Mouse (Mus musculus): ENCODE data around the gene Irf2bp1. TPM values are rescaled to one million over a fixed set of nuclear protein-coding genes. Genes with fewer than 3 reads are reported as not detected.

The Irf2bp1 gene
- polyA plus RNA-seq, 1 experiment from 2014 or later = 25.7 TPM

GRCm38 (mm10) chr7:19050172-19050571, 46.3 kb downstream of the Irf2bp1 start:
- H3K27me3 ChIP-seq (replicated peaks; ENCODE audit: low read depth, poor library complexity, severe bottlenecking) = no peaks in the 10 kb centered on the region
- 90% methylated on average over 8 of the region's 8 CpGs for WGBS
- peaks cover 100% of the 10 kb centered on the region for H3K36me3 ChIP-seq (replicated peaks)
- no peak for DNase-seq (ENCODE audit: low spot score)
- H3K9me3 ChIP-seq = no peaks in the 10 kb centered on the region
- no peak overlapping the region for H3K4me3 ChIP-seq
- H3K27ac ChIP-seq (replicated peaks) = no peak overlapping the region
- H3K4me1 ChIP-seq = peaks cover 13% of the 10 kb centered on the region

- Histone ChIP-seq H3K27me3 (replicated peaks; ENCODE audit: low read depth, poor library complexity, severe bottlenecking) (no peaks in the 10 kb centered on the region), H3K9me3 (no peaks in the 10 kb centered on the region), H3K27ac (replicated peaks) (no peak overlapping the region), H3K4me1 (peaks cover 13% of the 10 kb centered on the region), H3K4me3 (no peak overlapping the region), H3K36me3 (replicated peaks) (peaks cover 100% of the 10 kb centered on the region)
- no peak for DNase-seq (ENCODE audit: low spot score)
- 63% methylated on average over 4 of the region's 4 CpGs for WGBS
Measured at GRCm38 (mm10) chr7:19051161-19051560, 47.3 kb downstream of the Irf2bp1 start.

DNA sequence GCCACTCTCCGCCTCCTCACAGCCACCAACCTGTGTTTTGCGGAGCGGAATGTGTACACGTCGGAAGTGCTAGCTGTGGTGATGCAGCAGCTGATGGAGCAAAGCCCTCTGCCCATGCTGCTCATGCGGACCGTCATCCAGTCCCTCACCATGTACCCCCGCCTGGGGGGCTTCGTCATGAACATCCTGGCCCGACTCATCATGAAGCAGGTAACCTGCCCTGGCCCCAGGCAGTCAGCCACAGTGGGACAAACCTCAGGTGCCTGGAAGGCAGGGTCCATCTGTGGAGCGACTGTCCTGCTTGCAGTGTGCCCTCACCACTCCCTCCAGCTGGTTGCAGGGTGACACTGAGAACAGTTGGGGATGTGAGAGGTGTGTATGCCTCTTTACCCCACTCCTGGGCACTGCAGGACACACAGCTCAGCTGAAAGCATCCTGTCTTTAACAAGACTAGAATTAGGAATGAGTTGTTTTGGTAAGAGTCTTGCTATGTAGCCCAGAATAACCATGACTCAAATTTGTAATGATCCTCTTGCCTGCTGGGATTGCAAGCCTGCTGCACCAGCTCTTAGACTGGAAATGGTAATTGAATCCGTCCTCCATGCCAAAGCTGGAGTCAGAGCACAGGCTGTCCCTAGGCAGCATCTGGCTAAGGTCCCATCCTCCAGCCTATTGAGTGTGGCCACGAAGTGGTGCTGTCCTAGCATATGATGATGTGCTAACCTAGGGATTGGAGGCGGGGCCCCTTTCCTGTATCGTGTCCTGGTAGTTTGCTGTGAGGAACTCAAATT, 48.7 kb downstream of the Irf2bp1 start:
- Histone ChIP-seq H3K36me3 (replicated peaks) (peaks cover 93% of the 10 kb centered on the region), H3K9me3 (no peaks in the 10 kb centered on the region), H3K27ac (replicated peaks) (no peak overlapping the region), H3K4me1 (peaks cover 13% of the 10 kb centered on the region), H3K27me3 (replicated peaks; ENCODE audit: low read depth, poor library complexity, severe bottlenecking) (no peaks in the 10 kb centered on the region), H3K4me3 (no peak overlapping the region)
- 91% methylated on average over 15 of the region's 15 CpGs for WGBS
- DNase-seq (ENCODE audit: low spot score) = no peak

- 89% methylated on average over 7 of the region's 7 CpGs for WGBS
- H3K36me3 ChIP-seq (replicated peaks) = peaks cover 87% of the 10 kb centered on the region
- DNase-seq (ENCODE audit: low spot score) = no peak
Measured at GRCm38 (mm10) chr7:19053136-19053532, 49.3 kb downstream of the Irf2bp1 start.

DNA sequence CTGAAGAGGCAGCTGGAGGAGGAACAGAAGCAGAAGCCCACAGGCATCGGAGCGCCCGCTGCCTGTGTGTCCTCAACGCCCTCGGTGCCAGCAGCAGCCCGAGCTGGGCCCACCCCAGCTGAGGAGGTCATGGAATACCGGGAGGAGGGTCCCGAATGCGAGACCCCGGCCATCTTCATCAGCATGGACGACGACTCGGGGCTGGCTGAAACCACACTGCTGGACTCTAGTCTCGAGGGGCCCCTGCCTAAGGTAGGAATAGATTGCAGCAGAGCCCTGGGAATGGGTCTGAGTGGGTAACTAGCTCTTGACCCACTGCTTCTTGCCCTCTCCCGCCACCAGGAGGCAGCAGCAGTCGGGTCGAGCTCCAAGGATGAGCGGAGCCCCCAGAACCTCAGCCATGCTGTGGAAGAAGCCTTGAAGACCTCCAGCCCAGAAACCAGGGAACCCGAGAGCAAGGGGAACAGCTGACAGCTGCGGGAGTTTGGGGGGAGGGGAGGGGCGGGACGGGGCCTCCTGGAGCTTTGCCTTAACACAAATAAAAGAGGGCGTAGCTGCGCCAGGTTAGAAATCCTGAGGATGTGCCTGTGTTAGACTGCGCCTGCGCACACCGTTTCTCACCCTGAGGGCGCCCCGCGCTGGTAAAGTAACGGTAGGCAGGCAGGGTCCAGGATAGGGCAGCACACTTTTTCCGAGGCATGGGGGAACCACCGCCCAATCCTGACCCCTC, 50.4 kb downstream of the Irf2bp1 start, which contains the start of gene Rsph6a:
Gene Rsph6a, plus strand, starts transcription at position 644 of the 730 bp plus-strand sequence.
- WGBS = 29% methylated on average over 33 of the region's 33 CpGs
- DNase-seq (ENCODE audit: low spot score) = peak; percentile 84
- Histone ChIP-seq H3K36me3 (replicated peaks) (peaks cover 76% of the 10 kb centered on the region), H3K27ac (replicated peaks) (peak within 1 kb of the TSS; percentile 8), H3K4me1 (peaks cover 13% of the 10 kb centered on the region), H3K9me3 (no peaks in the 10 kb centered on the region), H3K4me3 (peak within 1 kb of the TSS; percentile 44), H3K27me3 (replicated peaks; ENCODE audit: low read depth, poor library complexity, severe bottlenecking) (no peaks in the 10 kb centered on the region)

More at GRCm38 (mm10) chr7:19053136-19053532, 49.3 kb downstream of the Irf2bp1 start:
- Histone ChIP-seq H3K9me3 (no peaks in the 10 kb centered on the region), H3K4me3 (0 out of 2 replicates have a peak overlapping the region, but pooled peaks have one; percentile 44), H3K27ac (replicated peaks) (no peak overlapping the region), H3K4me1 (peaks cover 13% of the 10 kb centered on the region), H3K27me3 (replicated peaks; ENCODE audit: low read depth, poor library complexity, severe bottlenecking) (no peaks in the 10 kb centered on the region)

DNA sequence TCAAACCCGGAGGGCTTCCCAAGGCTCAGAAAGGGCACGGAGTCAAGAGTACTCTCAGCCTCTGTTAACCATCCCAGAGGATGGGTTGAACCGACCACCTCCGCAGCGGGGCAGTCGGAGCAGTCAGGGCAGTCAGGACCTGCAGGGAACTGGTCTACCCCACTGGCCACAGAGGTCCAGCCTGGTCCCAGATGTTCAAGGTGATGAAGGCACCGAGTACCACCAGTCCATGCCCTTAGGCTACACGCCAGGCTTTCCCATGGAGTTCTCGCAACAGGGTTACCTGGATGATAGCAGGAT, 50.9 kb downstream of the Irf2bp1 start:
- Histone ChIP-seq H3K4me3 (peak overlapping the region; percentile 44; the same call in 1 of the 2 replicates), H3K27ac (replicated peaks) (peak overlapping the region; percentile 8), H3K4me1 (peaks cover 13% of the 10 kb centered on the region), H3K27me3 (replicated peaks; ENCODE audit: low read depth, poor library complexity, severe bottlenecking) (no peaks in the 10 kb centered on the region), H3K36me3 (replicated peaks) (peaks cover 71% of the 10 kb centered on the region), H3K9me3 (no peaks in the 10 kb centered on the region)
- WGBS = 68% methylated on average over 9 of the region's 9 CpGs
- DNase-seq (ENCODE audit: low spot score) = no peak

- H3K4me3 ChIP-seq = no peak overlapping the region
- DNase-seq (ENCODE audit: low spot score) = no peak
- H3K36me3 ChIP-seq (replicated peaks) = peaks cover 67% of the 10 kb centered on the region
- H3K27me3 ChIP-seq (replicated peaks; ENCODE audit: low read depth, poor library complexity, severe bottlenecking) = no peaks in the 10 kb centered on the region
- H3K9me3 ChIP-seq = no peaks in the 10 kb centered on the region
- no peak overlapping the region for H3K27ac ChIP-seq (replicated peaks)
- H3K4me1 ChIP-seq = peaks cover 13% of the 10 kb centered on the region
- WGBS = 91% methylated on average over 8 of the region's 8 CpGs
Measured at GRCm38 (mm10) chr7:19055108-19055507, 51.3 kb downstream of the Irf2bp1 start.

Other genes with a start within 250 kb of the Irf2bp1 start
- gene Psg19, start 205.5 kb upstream of the Irf2bp1 start, polyA plus RNA-seq (2016; fragmentation: Nextera tagmentation; extraction: Ambion mirVana) = not detected in 2 replicates
- gene Psg17, start 182.4 kb upstream of the Irf2bp1 start, polyA plus RNA-seq (2016; fragmentation: Nextera tagmentation; extraction: Ambion mirVana) = 0.11 TPM in 1 of 2 replicates, not detected in the other
- not detected in 2 replicates for gene Mill2, start 164.1 kb upstream of the Irf2bp1 start, polyA plus RNA-seq (2016; fragmentation: Nextera tagmentation; extraction: Ambion mirVana)
- 0.69 and 0.70 TPM in 2 replicates for gene Pglyrp1, start 132.7 kb upstream of the Irf2bp1 start, polyA plus RNA-seq (2016; fragmentation: Nextera tagmentation; extraction: Ambion mirVana)
- 30.9 and 34.8 TPM in 2 replicates for gene Ccdc61, start 93.6 kb upstream of the Irf2bp1 start, polyA plus RNA-seq (2016; fragmentation: Nextera tagmentation; extraction: Ambion mirVana)
- gene Nova2, start 78.2 kb upstream of the Irf2bp1 start, polyA plus RNA-seq (2016; fragmentation: Nextera tagmentation; extraction: Ambion mirVana) = 0.98 and 1.5 TPM in 2 replicates
- gene Nanos2, start 16.6 kb upstream of the Irf2bp1 start, polyA plus RNA-seq (2016; fragmentation: Nextera tagmentation; extraction: Ambion mirVana) = not detected in 2 replicates
- 4.0 and 4.1 TPM in 2 replicates for gene Mypop, start 12.8 kb upstream of the Irf2bp1 start, polyA plus RNA-seq (2016; fragmentation: Nextera tagmentation; extraction: Ambion mirVana)
- not detected in 2 replicates for gene Foxa3, start 19.5 kb downstream of the Irf2bp1 start, polyA plus RNA-seq (2016; fragmentation: Nextera tagmentation; extraction: Ambion mirVana)
- 43.4 and 45.2 TPM in 2 replicates for gene Sympk, start 20.3 kb downstream of the Irf2bp1 start, polyA plus RNA-seq (2016; fragmentation: Nextera tagmentation; extraction: Ambion mirVana)
- not detected in 2 replicates for gene Rsph6a, start 50.6 kb downstream of the Irf2bp1 start, polyA plus RNA-seq (2016; fragmentation: Nextera tagmentation; extraction: Ambion mirVana)
- gene Dmwd, start 72.2 kb downstream of the Irf2bp1 start, polyA plus RNA-seq (2016; fragmentation: Nextera tagmentation; extraction: Ambion mirVana) = 16.8 and 18.0 TPM in 2 replicates
- gene Dmpk, start 79.8 kb downstream of the Irf2bp1 start, polyA plus RNA-seq (2016; fragmentation: Nextera tagmentation; extraction: Ambion mirVana) = 7.0 and 9.1 TPM in 2 replicates
- gene Six5, start 90.5 kb downstream of the Irf2bp1 start, polyA plus RNA-seq (2016; fragmentation: Nextera tagmentation; extraction: Ambion mirVana) = 6.3 and 7.6 TPM in 2 replicates
- gene Gm4969, start 114.3 kb downstream of the Irf2bp1 start, polyA plus RNA-seq (2016; fragmentation: Nextera tagmentation; extraction: Ambion mirVana) = 0.99 and 1.9 TPM in 2 replicates
- gene Fbxo46, start 115.8 kb downstream of the Irf2bp1 start, polyA plus RNA-seq (2016; fragmentation: Nextera tagmentation; extraction: Ambion mirVana) = 15.9 and 18.0 TPM in 2 replicates
- gene Qpctl, start 145.2 kb downstream of the Irf2bp1 start, polyA plus RNA-seq (2016; fragmentation: Nextera tagmentation; extraction: Ambion mirVana) = 14.6 and 15.1 TPM in 2 replicates
- 178 and 189 TPM in 2 replicates for gene Snrpd2, start 145.7 kb downstream of the Irf2bp1 start, polyA plus RNA-seq (2016; fragmentation: Nextera tagmentation; extraction: Ambion mirVana)
- gene Gipr, start 162.1 kb downstream of the Irf2bp1 start, polyA plus RNA-seq (2016; fragmentation: Nextera tagmentation; extraction: Ambion mirVana) = 1.4 and 1.6 TPM in 2 replicates
- 5.2 and 6.2 TPM in 2 replicates for gene Eml2, start 172.4 kb downstream of the Irf2bp1 start, polyA plus RNA-seq (2016; fragmentation: Nextera tagmentation; extraction: Ambion mirVana)
- 1.7 and 2.0 TPM in 2 replicates for gene Gpr4, start 208.5 kb downstream of the Irf2bp1 start, polyA plus RNA-seq (2016; fragmentation: Nextera tagmentation; extraction: Ambion mirVana)
- gene Opa3, start 224.3 kb downstream of the Irf2bp1 start, polyA plus RNA-seq (2016; fragmentation: Nextera tagmentation; extraction: Ambion mirVana) = 46.4 and 49.4 TPM in 2 replicates